Mouse (Mus musculus) bone marrow macrophage, adult 2 months (primary cell): ENCODE measurements around the gene Smpdl3a. TPM values are rescaled to one million over a fixed set of nuclear protein-coding genes. Genes with fewer than 3 reads are reported as not detected.

Experiments
- H3K27ac ChIP-seq: 2 replicates; pipeline ENCODE4 v1.5.1; 2012; ENCODE audit warnings: low read depth, low read length; ENCODE audit not compliant: insufficient read depth
- H3K4me1 ChIP-seq: 2 replicates; pipeline ENCODE4 v1.6.1; 2012; ENCODE audit warnings: low read length; ENCODE audit not compliant: control insufficient read depth, insufficient read depth
- H3K4me3 ChIP-seq: 2 replicates; pipeline ENCODE4 v1.5.1; 2012; ENCODE audit warnings: mild to moderate bottlenecking, low read length, moderate library complexity; ENCODE audit not compliant: insufficient read depth
- CTCF ChIP-seq: IDR thresholded peaks from 2 replicates; pipeline ENCODE4 v1.5.1; 2012; ENCODE audit warnings: low read depth, mild to moderate bottlenecking, low read length, moderate library complexity
- POLR2A ChIP-seq: IDR thresholded peaks from 2 replicates; pipeline ENCODE4 v1.6.1; 2012; ENCODE audit warnings: mild to moderate bottlenecking, low read depth, low read length, borderline replicate concordance
- polyA plus RNA-seq: library from polyadenylated mRNA; stranded (reverse); fragments of >200 nt; gene quantifications from 2 replicates; pipeline ENCODE4 v1.2.4, GENCODE M21; 2012; ENCODE audit not compliant: missing spikeins, insufficient read depth, insufficient read length

Smpdl3a gene
- polyA plus RNA-seq, 1 experiment: 368 TPM

GRCm38 (mm10) chr10:57815869-57816268, 21.7 kb downstream of the Smpdl3a start:
- Histone ChIP-seq H3K27ac (no peak overlapping the region), H3K4me1 (no peaks in the 10 kb centered on the region), H3K4me3 (no peak overlapping the region)
- TF ChIP-seq POLR2A (no peak), CTCF (no peak)

- Histone ChIP-seq H3K4me1 (no peaks in the 10 kb centered on the region), H3K4me3 (no peak overlapping the region), H3K27ac (no peak overlapping the region)
- TF ChIP-seq CTCF (no peak), POLR2A (no peak)
Measured at GRCm38 (mm10) chr10:57819209-57819608, 25.1 kb downstream of the Smpdl3a start.

- no peak for TF ChIP-seq CTCF
- TF ChIP-seq POLR2A: no peak
- Histone ChIP-seq H3K27ac (no peak overlapping the region), H3K4me1 (no peaks in the 10 kb centered on the region), H3K4me3 (no peak overlapping the region)
Measured at GRCm38 (mm10) chr10:57822473-57822872, 28.3 kb downstream of the Smpdl3a start.

- Histone ChIP-seq H3K4me3 (no peak overlapping the region), H3K27ac (no peak overlapping the region), H3K4me1 (no peaks in the 10 kb centered on the region)
- no peak for TF ChIP-seq POLR2A
- TF ChIP-seq CTCF: no peak
Measured at GRCm38 (mm10) chr10:57828649-57829048, 34.5 kb downstream of the Smpdl3a start.

GRCm38 (mm10) chr10:57829621-57830020, 35.5 kb downstream of the Smpdl3a start:
- Histone ChIP-seq H3K4me3 (no peak overlapping the region), H3K27ac (no peak overlapping the region), H3K4me1 (no peaks in the 10 kb centered on the region)
- no peak for TF ChIP-seq CTCF
- no peak for TF ChIP-seq POLR2A

GRCm38 (mm10) chr10:57835094-57835493, 41.0 kb downstream of the Smpdl3a start:
- H3K4me3 ChIP-seq: no peak overlapping the region
- TF ChIP-seq CTCF (no peak), POLR2A (no peak)

GRCm38 (mm10) chr10:57835982-57836381, 41.8 kb downstream of the Smpdl3a start:
- TF ChIP-seq CTCF (no peak), POLR2A (no peak)
- H3K4me1 ChIP-seq: peaks cover 5% of the 10 kb centered on the region
- no peak overlapping the region for H3K27ac ChIP-seq
- no peak overlapping the region for H3K4me3 ChIP-seq

More at GRCm38 (mm10) chr10:57835094-57835493, 41.0 kb downstream of the Smpdl3a start:
- peaks cover 5% of the 10 kb centered on the region for H3K4me1 ChIP-seq
- H3K27ac ChIP-seq: no peak overlapping the region

- Histone ChIP-seq H3K27ac (no peak overlapping the region), H3K4me3 (no peak overlapping the region), H3K4me1 (no peaks in the 10 kb centered on the region)
- TF ChIP-seq CTCF: peak; percentile 17; the same call in 1 of the 2 replicates
- no peak for TF ChIP-seq POLR2A
Measured at GRCm38 (mm10) chr10:57841638-57842509, 47.7 kb downstream of the Smpdl3a start.

GRCm38 (mm10) chr10:57847916-57848682, 54.0 kb downstream of the Smpdl3a start:
- TF ChIP-seq POLR2A (no peak), CTCF (0 out of 2 replicates have a peak, but pooled peaks have one; percentile 7)
- H3K27ac ChIP-seq: no peak overlapping the region
- H3K4me3 ChIP-seq: no peak overlapping the region
- H3K4me1 ChIP-seq: no peaks in the 10 kb centered on the region

Other genes with a start within 250 kb of the Smpdl3a start
- gene Pkib, start 162.4 kb upstream of the Smpdl3a start, polyA plus RNA-seq: 66.9 and 69.2 TPM in 2 replicates
- gene Fabp7, start 9.5 kb upstream of the Smpdl3a start, polyA plus RNA-seq: 1.6 TPM in 1 of 2 replicates, not detected in the other